Mouse (Mus musculus) liver, adult 10 weeks (tissue): Measurements from ENCODE around the gene Gm49398. TPM values are rescaled to one million over a fixed set of nuclear protein-coding genes. Genes with fewer than 3 reads are reported as not detected.

Source experiments
- polyA plus RNA-seq: library from polyadenylated mRNA; stranded (reverse); fragments of 350-450 nt; fragmentation: Illumina TruSeq; extraction: RNeasy Lipid Tissue Mini Kit (QIAGEN cat#74804); gene quantifications from one replicate; pipeline ENCODE4 v1.2.3, GENCODE M21; 2014; ENCODE audit warnings: low read depth, low replicate concordance

Gene Gm49398
- polyA plus RNA-seq, result not detected

DNA sequence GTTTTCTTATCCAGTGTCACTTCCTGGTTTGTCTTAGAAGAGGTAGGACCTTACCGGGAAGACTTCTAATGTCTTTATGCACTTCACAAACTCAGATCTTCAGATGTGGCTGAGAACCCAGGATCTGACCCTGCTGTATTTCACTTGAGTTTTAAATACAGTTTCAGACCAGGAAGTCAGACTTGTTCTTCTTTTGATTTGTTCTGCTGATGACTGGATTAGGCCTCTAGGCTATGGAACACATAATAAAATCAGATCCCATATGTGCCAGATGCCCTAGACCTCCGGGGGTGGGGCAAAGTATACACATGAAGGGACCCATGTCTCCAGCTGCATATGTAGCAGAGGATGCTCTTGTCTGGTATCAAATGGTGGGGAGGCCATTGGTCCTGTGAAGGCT is at the start of gene Gm49398:
Gm49398 (minus strand) TSS at position 101 of the 400 bp plus-strand sequence.

GRCm38 (mm10) chr13:61255258-61255657 is 33.4 kb downstream of the Gm49398 start, which contains the start of gene Cts8:
Gene Cts8, minus strand, starts transcription at chr13:61255358.

DNA sequence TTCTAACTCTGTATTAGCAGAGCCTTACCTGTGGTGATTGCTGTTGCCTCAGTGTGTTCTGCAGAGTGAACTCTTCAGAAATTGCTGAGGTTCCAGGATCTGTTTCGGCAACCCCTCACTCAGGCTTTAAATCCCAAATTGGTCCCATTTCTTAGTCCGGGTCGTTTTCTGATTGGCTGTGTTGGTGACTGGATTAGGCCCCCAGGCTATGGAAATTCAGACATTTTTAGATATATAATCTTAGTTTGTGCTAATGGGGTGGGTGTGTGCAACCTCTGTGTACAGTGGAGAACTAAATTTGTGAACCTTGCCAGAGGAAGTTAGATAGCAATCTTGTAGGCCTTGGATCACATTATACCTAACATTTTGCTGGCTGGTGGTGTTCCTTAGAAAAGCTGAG is 85.3 kb downstream of the Gm49398 start, which contains the start of gene Cts6:
Cts6 (minus strand) TSS at position 101 of the 400 bp plus-strand sequence.

Other genes starting within 250 kb of the Gm49398 start
- gene Ctsq, start 248.2 kb downstream of the Gm49398 start, polyA plus RNA-seq, result not detected
- gene Ctsr, start 124.6 kb downstream of the Gm49398 start, polyA plus RNA-seq, result not detected
- gene Cts6, start 85.4 kb downstream of the Gm49398 start, polyA plus RNA-seq, result not detected
- gene Cts8, start 33.5 kb downstream of the Gm49398 start, polyA plus RNA-seq, result not detected
- not detected for gene Cts7, start 69.4 kb upstream of the Gm49398 start, polyA plus RNA-seq